Mouse (Mus musculus) C2C12 (cell line): ENCODE measurements around the gene Prmt9. TPM values are rescaled to one million over a fixed set of nuclear protein-coding genes. Genes with fewer than 3 reads are reported as not detected.
A peak's percentile ranks its signal among the peaks of the same experiment; 100 is the strongest.

Experiments
- H3K27me3 ChIP-seq: one replicate; pipeline ENCODE4 v1.6.1; 2011; ENCODE audit not compliant: control insufficient read depth, insufficient read depth, insufficient read length
- H3K36me3 ChIP-seq: one replicate; pipeline ENCODE4 v1.6.1; 2011; ENCODE audit not compliant: control insufficient read depth, insufficient read depth
- H3K4me3 ChIP-seq: one replicate; pipeline ENCODE4 v1.5.1; 2011; ENCODE audit warnings: mild to moderate bottlenecking, control low read depth; ENCODE audit not compliant: poor library complexity, insufficient read depth, severe bottlenecking
- H3K79me2 ChIP-seq: one replicate; pipeline ENCODE4 v1.6.1; 2011; ENCODE audit not compliant: control insufficient read depth, insufficient read depth
- H3K79me3 ChIP-seq: one replicate; pipeline ENCODE4 v1.6.1; 2011; ENCODE audit warnings: low read depth, control low read depth
- H3ac ChIP-seq: one replicate; pipeline ENCODE3; 2011; ENCODE audit warnings: low read depth; ENCODE audit not compliant: control insufficient read depth, insufficient read length
- CEBPB ChIP-seq: IDR thresholded peaks from one replicate; pipeline ENCODE4 v1.6.1; 2011; ENCODE audit warnings: low read depth, mild to moderate bottlenecking, control low read depth, moderate library complexity
- CTCF ChIP-seq: IDR thresholded peaks from one replicate; pipeline ENCODE4 v1.5.1; 2011; ENCODE audit not compliant: control insufficient read depth, insufficient read depth, insufficient read length
- FOSL1 ChIP-seq: IDR thresholded peaks from one replicate; pipeline ENCODE4 v1.8.0; 2011; ENCODE audit warnings: mild to moderate bottlenecking, low read length; ENCODE audit not compliant: poor library complexity, insufficient read depth, severe bottlenecking
- MAX ChIP-seq: IDR thresholded peaks from one replicate; pipeline ENCODE4 v1.6.1; 2011; ENCODE audit warnings: mild to moderate bottlenecking, control low read depth
- MYOD1 ChIP-seq: IDR thresholded peaks from one replicate; pipeline ENCODE4 v1.6.1; 2011; ENCODE audit warnings: low read depth; ENCODE audit not compliant: control insufficient read depth, insufficient read length
- MYOG ChIP-seq: IDR thresholded peaks from one replicate; pipeline ENCODE4 v1.6.1; 2011; ENCODE audit not compliant: control insufficient read depth, insufficient read length; ENCODE audit errors: extremely low read depth
- USF1 ChIP-seq: IDR thresholded peaks from one replicate; pipeline ENCODE4 v1.6.1; 2011; ENCODE audit warnings: low read depth, mild to moderate bottlenecking, control low read depth, moderate library complexity
- polyA plus RNA-seq: library from polyadenylated mRNA; unstranded; fragments of >200 nt; fragmentation: generic; extraction: Trizol; gene quantifications from one replicate; pipeline ENCODE4 v1.2.1, GENCODE M21; 2012; ENCODE audit warnings: missing spikeins

The Prmt9 gene
- polyA plus RNA-seq, 1 experiment = 7.5 TPM

GRCm38 (mm10) chr8:77524018-77524615, 25.1 kb upstream of the Prmt9 start:
- no peak overlapping the region for H3K4me3 ChIP-seq
- no peak for TF ChIP-seq MYOG
- TF ChIP-seq MAX = no peak
- no peak for TF ChIP-seq FOSL1
- no peak for TF ChIP-seq CTCF
- TF ChIP-seq USF1 = no peak
- no peak for TF ChIP-seq MYOD1
- no peak for TF ChIP-seq CEBPB
- no peaks in the 10 kb centered on the region for H3K27me3 ChIP-seq
- H3K79me2 ChIP-seq = peaks cover 9% of the 10 kb centered on the region
- no peak overlapping the region for H3ac ChIP-seq
- H3K36me3 ChIP-seq = no peaks in the 10 kb centered on the region
- H3K79me3 ChIP-seq = no peaks in the 10 kb centered on the region

DNA sequence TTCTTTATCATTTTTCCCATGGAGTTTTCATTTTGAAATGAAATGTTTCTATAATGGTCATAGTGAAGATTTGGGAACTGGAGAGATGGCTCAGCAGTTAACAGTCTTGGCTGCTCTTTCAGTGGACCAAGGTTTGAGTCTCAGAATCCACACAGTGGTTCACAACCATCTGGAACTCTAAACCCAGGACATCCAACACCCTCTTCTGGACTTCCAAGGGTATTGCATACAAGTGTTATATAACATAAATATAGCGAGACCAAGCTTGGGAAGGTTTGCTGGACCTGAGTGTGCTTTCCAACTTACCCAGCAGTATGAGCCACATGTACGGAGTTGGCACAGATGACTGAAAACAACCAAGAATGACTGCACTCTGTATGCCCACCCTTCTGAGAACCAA, 24.3 kb upstream of the Prmt9 start:
- TF ChIP-seq MYOG (no peak), MYOD1 (no peak), CTCF (no peak), FOSL1 (no peak), MAX (no peak), USF1 (no peak), CEBPB (no peak)
- Histone ChIP-seq H3K27me3 (no peaks in the 10 kb centered on the region), H3K79me3 (no peaks in the 10 kb centered on the region), H3K79me2 (peaks cover 6% of the 10 kb centered on the region), H3K36me3 (no peaks in the 10 kb centered on the region), H3K4me3 (no peak overlapping the region), H3ac (no peak overlapping the region)

DNA sequence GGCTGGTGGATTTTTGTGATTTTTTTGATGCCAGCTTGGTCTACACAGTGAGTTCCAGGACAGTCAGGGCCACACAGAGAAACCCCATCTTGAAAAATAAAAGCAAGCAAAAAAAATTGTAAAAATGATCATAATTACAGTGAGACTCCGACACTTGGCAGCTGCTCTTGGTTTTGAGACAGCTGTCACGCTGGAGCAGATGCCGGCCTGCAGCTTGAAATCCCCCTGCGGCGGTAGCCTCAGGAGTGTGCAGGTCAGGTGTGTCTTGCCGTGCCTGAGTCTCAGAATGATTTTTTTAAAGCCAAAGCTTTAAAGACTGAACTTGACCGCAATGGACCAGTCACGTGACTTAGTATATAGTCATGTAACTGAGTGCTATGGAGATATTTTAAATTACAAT, 23.1 kb upstream of the Prmt9 start:
- Histone ChIP-seq H3K27me3 (no peaks in the 10 kb centered on the region), H3K79me3 (no peaks in the 10 kb centered on the region), H3K79me2 (no peaks in the 10 kb centered on the region), H3K4me3 (no peak overlapping the region), H3K36me3 (no peaks in the 10 kb centered on the region), H3ac (no peak overlapping the region)
- TF ChIP-seq MYOD1 = no peak
- no peak for TF ChIP-seq MAX
- TF ChIP-seq CEBPB = no peak
- TF ChIP-seq CTCF = no peak
- no peak for TF ChIP-seq USF1
- no peak for TF ChIP-seq MYOG
- TF ChIP-seq FOSL1 = no peak

DNA sequence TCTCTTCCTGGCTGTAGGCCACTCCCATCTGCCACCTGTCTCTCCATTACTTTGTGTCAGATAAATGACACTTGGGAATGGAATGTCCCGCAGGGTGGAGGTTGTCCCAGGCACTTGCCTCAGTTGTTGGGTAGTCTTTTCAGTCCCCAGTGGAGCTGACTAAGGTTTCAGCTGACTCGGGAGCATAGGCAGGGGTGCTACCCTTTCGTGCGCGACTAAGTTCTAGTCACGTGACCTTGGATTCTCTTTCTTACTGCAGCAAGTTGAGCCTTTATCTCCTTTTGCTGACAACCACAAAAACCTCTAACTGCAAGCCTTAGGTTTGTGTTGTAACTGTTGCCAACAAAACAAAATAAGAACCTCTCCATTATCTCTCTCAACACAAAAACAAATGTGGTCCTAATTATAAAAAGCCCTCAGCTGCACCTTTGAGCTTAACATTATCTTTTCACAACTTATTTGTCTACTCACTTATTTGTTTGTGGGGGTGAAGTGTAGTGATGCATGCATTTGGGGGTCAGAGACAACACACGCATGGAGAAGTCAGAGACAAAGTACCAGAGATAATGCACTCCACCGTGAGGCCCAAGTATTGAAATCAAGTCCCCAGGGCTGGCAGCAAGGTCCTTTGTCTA, 14.7 kb upstream of the Prmt9 start:
- Histone ChIP-seq H3ac (no peak overlapping the region), H3K79me2 (no peaks in the 10 kb centered on the region), H3K27me3 (no peaks in the 10 kb centered on the region), H3K79me3 (no peaks in the 10 kb centered on the region), H3K36me3 (no peaks in the 10 kb centered on the region), H3K4me3 (no peak overlapping the region)
- peak; percentile 63 for TF ChIP-seq MYOD1
- TF ChIP-seq CTCF = no peak
- peak; percentile 47 for TF ChIP-seq USF1
- no peak for TF ChIP-seq FOSL1

GRCm38 (mm10) chr8:77535026-77535595, 14.1 kb upstream of the Prmt9 start:
- no peak overlapping the region for H3K4me3 ChIP-seq
- no peak overlapping the region for H3ac ChIP-seq
- no peaks in the 10 kb centered on the region for H3K79me2 ChIP-seq
- H3K36me3 ChIP-seq = no peaks in the 10 kb centered on the region
- H3K27me3 ChIP-seq = no peaks in the 10 kb centered on the region
- TF ChIP-seq FOSL1 (no peak), MAX (no peak), CTCF (peak; percentile 40), CEBPB (no peak)
- H3K79me3 ChIP-seq = no peaks in the 10 kb centered on the region
